In the genomic region with DNA sequence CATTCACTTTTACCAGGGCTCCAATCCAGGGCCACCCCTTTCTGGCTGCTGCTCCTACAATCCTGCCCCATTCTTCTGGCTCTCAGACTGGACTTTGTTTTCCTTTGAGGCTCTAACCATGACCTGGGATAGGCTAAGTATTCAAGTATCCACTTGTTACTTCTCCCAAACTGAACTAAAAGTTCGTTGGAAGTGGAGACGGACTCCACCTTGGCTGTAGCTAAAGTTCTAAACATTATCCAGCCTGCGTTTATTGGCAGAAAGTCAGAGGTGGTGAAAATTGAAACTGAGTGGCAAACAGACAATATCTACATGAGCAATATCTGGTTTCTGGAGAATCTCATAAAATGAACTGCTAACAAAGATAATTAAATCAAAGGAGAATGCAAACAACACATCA, we compare ENCODE assay signal across 28 mouse cellular contexts. TPM values are rescaled to one million over a fixed set of nuclear protein-coding genes. Genes with fewer than 3 reads are reported as not detected.
DNase-seq lines count a peak whose midpoint lies in the region; ATAC-seq and TF ChIP-seq lines count a peak whose summit lies in the region.
"Had no signal": no experiment of that assay in that cellular context is flagged by ENCODE, and none has a peak within 500 bp of the region (broad histone marks: within the 10 kb centered on the region; RNA-seq: fewer than 3 reads in every experiment).

No protein-coding gene starts in this region.

- WGBS in kidney, adult 2 months, result 44% methylated on average over 3 of the region's 3 CpGs
- 63% methylated on average over 3 of the region's 3 CpGs for WGBS in kidney, embryonic 15.5 days
- 13% methylated on average over 3 of the region's 3 CpGs for WGBS in large intestine, adult 2 months

- no peaks in the 10 kb centered on the region for H3K36me3 ChIP-seq in kidney, adult 2 months (ENCODE audit: control insufficient read depth, insufficient read depth, low read length)
- no peaks in the 10 kb centered on the region for H3K36me3 ChIP-seq in kidney, embryonic 15.5 days
- H3K36me3 ChIP-seq: embryonic facial prominence, embryonic 12.5 days; embryonic facial prominence, embryonic 15.5 days; forebrain, embryonic 12.5 days; forebrain, embryonic 15.5 days; heart, embryonic 12.5 days; heart, embryonic 15.5 days; hindbrain, embryonic 10.5 days; hindbrain, embryonic 13.5 days had no signal

- peak; percentile 65 for DNase-seq in kidney, adult 2 months
- DNase-seq in kidney, postnatal 4 days, result no peak
- DNase-seq in kidney, postnatal 14 days, result peak; percentile 7
- DNase-seq in kidney, postnatal 36 days, result peak; percentile 27 to 31
- DNase-seq in large intestine, adult 2 months (ENCODE audit: low read depth, low spot score), result peak; percentile 61
- no peak for DNase-seq in urinary bladder, postnatal 25 days (ENCODE audit: low spot score)
- DNase-seq: adrenal gland, adult 2 months; adrenal gland, postnatal 14 days; cerebellum, adult 11 months; cerebellum, adult 2 months; cerebellum, adult 9-11 months; cerebellum, postnatal 25 days; gastrocnemius, postnatal 25 days; heart, adult 18-20 months; heart, postnatal 10 days; heart, postnatal 36 days had no signal

- no peaks in the 10 kb centered on the region for H3K27me3 ChIP-seq in kidney, adult 2 months (replicated peaks; ENCODE audit: control insufficient read depth, insufficient read depth, low read length)
- no peaks in the 10 kb centered on the region for H3K27me3 ChIP-seq in kidney, embryonic 15.5 days
- H3K27me3 ChIP-seq: embryonic facial prominence, embryonic 12.5 days; embryonic facial prominence, embryonic 15.5 days; forebrain, embryonic 12.5 days; forebrain, embryonic 15.5 days; heart, embryonic 12.5 days; heart, embryonic 15.5 days; hindbrain, embryonic 13.5 days had no signal

- no peak for ATAC-seq in kidney, embryonic 15.5 days (replicated peaks; ENCODE audit: low FRiP score)
- ATAC-seq: CD4-positive, CD25-positive, alpha-beta regulatory T cell, adult 4 months; forebrain, embryonic 15.5 days had no signal

- no peak for TF ChIP-seq CTCF in kidney, adult 2 months (conservative IDR thresholded peaks at IDR 0.05; ENCODE audit: insufficient read depth, insufficient read length, low read depth, low read length)

- peaks cover 17% of the 10 kb centered on the region; the same call in 1 of the 2 replicates for H3K4me1 ChIP-seq in kidney, adult 2 months (ENCODE audit: control insufficient read depth, insufficient read depth, low read length)
- peaks cover 11% of the 10 kb centered on the region; the same call in 1 of the 2 replicates for H3K4me1 ChIP-seq in kidney, embryonic 15.5 days
- H3K4me1 ChIP-seq: embryonic facial prominence, embryonic 12.5 days; embryonic facial prominence, embryonic 15.5 days; forebrain, embryonic 12.5 days; forebrain, embryonic 15.5 days; heart, embryonic 12.5 days; heart, embryonic 15.5 days; hindbrain, embryonic 10.5 days; hindbrain, embryonic 13.5 days had no signal

- no peak overlapping the region for H3K9ac ChIP-seq in kidney, embryonic 15.5 days
- H3K9ac ChIP-seq: embryonic facial prominence, embryonic 12.5 days; embryonic facial prominence, embryonic 15.5 days; forebrain, embryonic 12.5 days; forebrain, embryonic 15.5 days; heart, embryonic 12.5 days; heart, embryonic 15.5 days; hindbrain, embryonic 13.5 days had no signal

- H3K9me3 ChIP-seq in kidney, embryonic 15.5 days (replicated peaks), result no peaks in the 10 kb centered on the region
- H3K9me3 ChIP-seq: embryonic facial prominence, embryonic 12.5 days; embryonic facial prominence, embryonic 15.5 days; forebrain, embryonic 12.5 days; forebrain, embryonic 15.5 days; heart, embryonic 12.5 days; heart, embryonic 15.5 days; hindbrain, embryonic 10.5 days; hindbrain, embryonic 13.5 days had no signal

- TF ChIP-seq POLR2A in kidney, adult 2 months (IDR thresholded peaks at IDR 0.05; ENCODE audit: low read depth, low read length), result no peak

- H3K4me3 ChIP-seq in kidney, adult 2 months (ENCODE audit: insufficient read depth, low read depth, low read length), result no peak overlapping the region
- H3K4me3 ChIP-seq in kidney, embryonic 15.5 days (replicated peaks), result no peak overlapping the region
- H3K4me3 ChIP-seq: embryonic facial prominence, embryonic 12.5 days; embryonic facial prominence, embryonic 15.5 days; forebrain, embryonic 12.5 days; forebrain, embryonic 15.5 days; heart, embryonic 12.5 days; heart, embryonic 15.5 days; hindbrain, embryonic 10.5 days; hindbrain, embryonic 13.5 days had no signal

- H3K27ac ChIP-seq in kidney, adult 2 months (ENCODE audit: insufficient read depth, low read depth, low read length), result peak overlapping the region; percentile 70; the same call in 1 of the 2 replicates
- no peak overlapping the region for H3K27ac ChIP-seq in kidney, embryonic 15.5 days
- H3K27ac ChIP-seq: embryonic facial prominence, embryonic 12.5 days; embryonic facial prominence, embryonic 15.5 days; forebrain, embryonic 12.5 days; forebrain, embryonic 15.5 days; heart, embryonic 15.5 days; hindbrain, embryonic 10.5 days; hindbrain, embryonic 13.5 days had no signal

- no peak overlapping the region for H3K4me2 ChIP-seq in kidney, embryonic 15.5 days
- H3K4me2 ChIP-seq: embryonic facial prominence, embryonic 12.5 days; embryonic facial prominence, embryonic 15.5 days; forebrain, embryonic 12.5 days; forebrain, embryonic 15.5 days; heart, embryonic 12.5 days; heart, embryonic 15.5 days; hindbrain, embryonic 13.5 days had no signal

RNA-seq across cellular contexts. Expression of a gene that starts 12.8 kb away (rescaled TPM):
- not detected in 2 replicates for polyA plus RNA-seq in kidney, adult 2 months (2012; rRNA removed)
- polyA plus RNA-seq in kidney, embryonic 15.5 days (2015; fragmentation: Nextera tagmentation; extraction: Ambion mirVana), result not detected in 2 replicates
- polyA plus RNA-seq in large intestine, adult 2 months (2012; rRNA removed), result not detected in 2 replicates
- polyA plus RNA-seq: adrenal gland, adult 2 months; C2C12; CD4-positive, CD25-positive, alpha-beta regulatory T cell, adult 4 months; cerebellum, adult 2 months; embryonic facial prominence, embryonic 12.5 days; embryonic facial prominence, embryonic 15.5 days; forebrain, embryonic 12.5 days; forebrain, embryonic 15.5 days; gonadal fat pad, adult 2 months; heart, embryonic 12.5 days; heart, embryonic 15.5 days; hindbrain, embryonic 10.5 days; hindbrain, embryonic 13.5 days had no signal

RNA-seq across cellular contexts. Expression of a gene that starts 54.7 kb away (rescaled TPM):
- polyA plus RNA-seq in kidney, adult 2 months (2012; rRNA removed), result 11.6 and 12.9 TPM in 2 replicates
- polyA plus RNA-seq in kidney, embryonic 15.5 days (2015; fragmentation: Nextera tagmentation; extraction: Ambion mirVana), result 25.2 and 26.3 TPM in 2 replicates
- 3.9 and 10.2 TPM in 2 replicates for polyA plus RNA-seq in large intestine, adult 2 months (2012; rRNA removed)

Comparison
In these comparisons a context has a peak if more than half of its experiments do, and no peak if none do; other contexts are left out.
1. DNase-seq: peak in kidney, adult 2 months (single experiment), kidney, postnatal 14 days (single experiment), kidney, postnatal 36 days (2 of 2) and large intestine, adult 2 months (single experiment); none in kidney, postnatal 4 days (0 of 2) and urinary bladder, postnatal 25 days (single experiment).